Mouse (Mus musculus) kidney, postnatal 0 days (tissue): ENCODE data around the gene Pdss2. TPM values are rescaled to one million over a fixed set of nuclear protein-coding genes. Genes with fewer than 3 reads are reported as not detected.

Experiments
- ATAC-seq: fragments of 200-750 bp; cut with Nextera tagmentation; replicated peaks from 2 replicates; pipeline ENCODE4 v1.8.0; 2017; ENCODE audit warnings: low read depth, moderate number of reproducible peaks, moderate TSS enrichment, moderate library complexity; ENCODE audit not compliant: low FRiP score
- DNase-seq: peaks from one replicate; pipeline ENCODE4 v3.0.0-alpha.2; 2016; ENCODE audit warnings: low spot score
- H3K27ac ChIP-seq: fragments of 300-500 bp; sonication (generic); 2 replicates; pipeline ENCODE4 v1.5.1; 2014; ENCODE audit warnings: mild to moderate bottlenecking
- H3K27me3 ChIP-seq: fragments of 300-500 bp; sonication (generic); 2 replicates; pipeline ENCODE4 v1.6.1; 2014; ENCODE audit warnings: low read length, mixed read lengths; ENCODE audit not compliant: insufficient read depth
- H3K36me3 ChIP-seq: fragments of 300-500 bp; sonication (generic); 2 replicates; pipeline ENCODE4 v1.6.1; 2014; ENCODE audit warnings: low read length, mixed read lengths; ENCODE audit not compliant: insufficient read depth
- H3K4me1 ChIP-seq: fragments of 300-500 bp; sonication (generic); replicated peaks from 2 replicates; pipeline ENCODE4 v1.6.1; 2014; ENCODE audit warnings: antibody characterized with exemption, low read length, mixed read lengths; ENCODE audit not compliant: insufficient read depth
- H3K4me2 ChIP-seq: fragments of 300-500 bp; sonication (generic); 2 replicates; pipeline ENCODE4 v1.6.1; 2014; ENCODE audit warnings: mild to moderate bottlenecking, low read length, moderate library complexity, mixed read lengths
- H3K4me3 ChIP-seq: fragments of 300-500 bp; sonication (generic); replicated peaks from 2 replicates; pipeline ENCODE4 v1.5.1; 2014; ENCODE audit warnings: low read depth, low read length
- H3K9ac ChIP-seq: fragments of 300-500 bp; sonication (generic); 2 replicates; pipeline ENCODE4 v1.6.1; 2014; ENCODE audit warnings: low read depth, low read length
- H3K9me3 ChIP-seq: fragments of 300-500 bp; sonication (generic); replicated peaks from 2 replicates; pipeline ENCODE4 v1.6.1; 2016; ENCODE audit warnings: low read length, inconsistent platforms, mixed read lengths
- CTCF ChIP-seq: IDR thresholded peaks from 2 replicates; pipeline ENCODE4 v1.5.1; 2016; ENCODE audit warnings: antibody characterized with exemption, low read depth, mild to moderate bottlenecking, moderate library complexity
- WGBS: fragments of 180-500 bp; shearing (Covaris S2); extraction: QIAGEN DNeasy Blood & Tissue Kit; methylation state at CpG from one replicate; pipeline ENCODE4 v1.1.7; 2014; 5-methylcytosine and 5-hydroxymethylcytosine counted together
- polyA plus RNA-seq: library from polyadenylated mRNA; unstranded; fragments of >200 nt; fragmentation: Nextera tagmentation; extraction: Ambion mirVana; gene quantifications from 2 replicates; pipeline ENCODE4 v1.2.1, GENCODE M21; 2015

Pdss2 gene
- polyA plus RNA-seq, 1 experiment from 2014 or later, result 13.7 TPM

DNA sequence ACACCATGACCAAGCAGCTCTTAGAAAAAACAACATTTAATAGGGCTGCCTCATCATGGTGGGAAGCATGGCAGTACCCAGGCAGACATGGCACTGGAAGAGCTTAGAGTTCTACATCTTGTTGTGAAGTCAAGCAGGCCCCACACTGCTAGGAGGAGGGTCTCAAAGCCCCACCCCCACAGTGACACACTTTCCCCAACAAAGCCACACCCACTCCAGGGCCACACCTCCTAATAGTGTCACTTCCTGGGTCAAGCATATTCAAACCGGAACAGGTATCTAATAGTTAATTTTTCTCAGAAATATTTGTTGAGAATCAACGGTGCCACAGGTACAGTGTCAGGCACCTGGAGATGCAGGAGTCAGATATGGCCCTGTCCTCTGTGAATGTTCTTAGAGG lies 244.9 kb downstream of the Pdss2 start:
- H3K4me3 ChIP-seq, result no peak overlapping the region
- ATAC-seq, result no peak

GRCm38 (mm10) chr10:43467659-43468058 lies 246.4 kb downstream of the Pdss2 start:
- WGBS, result 29% methylated on average over 13 of the region's 13 CpGs
- peak; percentile 38 for DNase-seq
- TF ChIP-seq CTCF, result no peak

More for the DNA sequence above, 244.9 kb downstream of the Pdss2 start:
- no peak overlapping the region for H3K9ac ChIP-seq
- no peak overlapping the region for H3K27ac ChIP-seq
- no peak overlapping the region for H3K4me2 ChIP-seq
- no peaks in the 10 kb centered on the region for H3K9me3 ChIP-seq
- H3K4me1 ChIP-seq, result no peaks in the 10 kb centered on the region
- WGBS, result 83% methylated on average over 2 of the region's 2 CpGs
- H3K27me3 ChIP-seq, result no peaks in the 10 kb centered on the region
- H3K36me3 ChIP-seq, result no peaks in the 10 kb centered on the region
- no peak for TF ChIP-seq CTCF
- no peak for DNase-seq

GRCm38 (mm10) chr10:43468293-43468692 lies 247.0 kb downstream of the Pdss2 start:
- H3K36me3 ChIP-seq, result no peaks in the 10 kb centered on the region
- no peaks in the 10 kb centered on the region for H3K4me1 ChIP-seq
- no peak overlapping the region for H3K9ac ChIP-seq
- TF ChIP-seq CTCF, result no peak
- 93% methylated on average over 6 of the region's 6 CpGs for WGBS
- H3K27ac ChIP-seq, result no peak overlapping the region
- ATAC-seq, result no peak
- DNase-seq, result no peak
- no peaks in the 10 kb centered on the region for H3K27me3 ChIP-seq
- H3K4me3 ChIP-seq, result no peak overlapping the region
- H3K9me3 ChIP-seq, result no peaks in the 10 kb centered on the region
- H3K4me2 ChIP-seq, result no peak overlapping the region

More at GRCm38 (mm10) chr10:43467659-43468058, 246.4 kb downstream of the Pdss2 start:
- Histone ChIP-seq H3K9me3 (no peaks in the 10 kb centered on the region), H3K27ac (no peak overlapping the region), H3K36me3 (no peaks in the 10 kb centered on the region), H3K9ac (no peak overlapping the region), H3K4me1 (no peaks in the 10 kb centered on the region), H3K4me2 (peak overlapping the region; percentile 39), H3K4me3 (no peak overlapping the region), H3K27me3 (no peaks in the 10 kb centered on the region)
- 0 out of 2 replicates have a peak, but pooled peaks have one; percentile 29 for ATAC-seq

DNA sequence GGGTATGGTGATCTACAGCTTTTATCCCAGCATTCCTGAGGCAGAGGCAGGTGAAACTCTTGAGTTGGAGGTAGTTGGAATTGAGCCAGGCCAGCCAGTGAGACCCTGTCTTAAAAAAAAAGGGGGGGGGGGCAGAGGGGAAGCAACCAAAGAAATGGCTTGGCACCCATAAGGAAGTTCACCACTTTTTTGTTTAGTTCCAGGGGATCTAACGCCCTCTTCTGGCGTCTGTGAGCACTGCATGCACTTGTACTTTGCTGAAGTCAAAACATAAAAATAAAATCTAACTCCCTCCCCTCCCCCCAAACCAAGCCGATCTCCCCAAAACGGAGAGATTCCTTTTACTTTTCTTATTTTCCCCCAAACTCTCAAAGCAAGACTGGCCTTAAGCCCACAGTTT lies 254.1 kb downstream of the Pdss2 start:
- no peak for DNase-seq
- H3K36me3 ChIP-seq, result no peaks in the 10 kb centered on the region

DNA sequence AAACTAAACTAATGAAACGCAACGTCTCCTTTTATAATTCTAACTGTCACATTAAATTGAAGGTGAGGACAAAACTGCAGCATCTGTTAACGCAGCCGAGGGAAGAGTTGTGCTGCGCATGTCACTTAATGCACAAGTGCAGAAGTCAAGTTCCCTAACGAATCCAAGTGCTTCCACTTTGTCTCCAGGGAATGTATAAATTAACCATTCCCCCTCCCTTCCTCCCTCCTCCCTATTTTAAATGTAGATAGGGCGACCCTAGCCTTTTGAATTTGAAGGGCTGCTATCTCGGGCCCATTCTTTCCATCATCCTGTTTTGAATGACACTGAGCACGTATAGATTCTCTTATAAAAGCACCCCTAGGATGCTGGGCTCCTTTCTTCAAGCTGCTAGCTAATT lies 256.2 kb downstream of the Pdss2 start:
- H3K27ac ChIP-seq, result peak overlapping the region; percentile 98
- peak overlapping the region; percentile 100 for H3K4me2 ChIP-seq
- 0 out of 2 replicates have a peak overlapping the region, but pooled peaks have one; percentile 97 for H3K9ac ChIP-seq
- WGBS, result 19% methylated on average over 9 of the region's 9 CpGs
- DNase-seq (no peak), ATAC-seq (no peak)
- no peaks in the 10 kb centered on the region for H3K36me3 ChIP-seq
- H3K9me3 ChIP-seq, result no peaks in the 10 kb centered on the region
- H3K27me3 ChIP-seq, result no peaks in the 10 kb centered on the region
- H3K4me3 ChIP-seq, result peak overlapping the region; percentile 92
- peaks cover 16% of the 10 kb centered on the region; the same call in 1 of the 2 replicates for H3K4me1 ChIP-seq
- no peak for TF ChIP-seq CTCF

More for the DNA sequence above, 254.1 kb downstream of the Pdss2 start:
- TF ChIP-seq CTCF, result peak; percentile 67
- no peak overlapping the region for H3K9ac ChIP-seq
- peaks cover 6% of the 10 kb centered on the region; the same call in 1 of the 2 replicates for H3K4me1 ChIP-seq
- H3K9me3 ChIP-seq, result no peaks in the 10 kb centered on the region
- H3K4me2 ChIP-seq, result no peak overlapping the region
- H3K27me3 ChIP-seq, result no peaks in the 10 kb centered on the region
- H3K27ac ChIP-seq, result no peak overlapping the region
- H3K4me3 ChIP-seq, result no peak overlapping the region
- WGBS, result 54% methylated on average over 4 of the region's 4 CpGs
- ATAC-seq, result no peak

DNA sequence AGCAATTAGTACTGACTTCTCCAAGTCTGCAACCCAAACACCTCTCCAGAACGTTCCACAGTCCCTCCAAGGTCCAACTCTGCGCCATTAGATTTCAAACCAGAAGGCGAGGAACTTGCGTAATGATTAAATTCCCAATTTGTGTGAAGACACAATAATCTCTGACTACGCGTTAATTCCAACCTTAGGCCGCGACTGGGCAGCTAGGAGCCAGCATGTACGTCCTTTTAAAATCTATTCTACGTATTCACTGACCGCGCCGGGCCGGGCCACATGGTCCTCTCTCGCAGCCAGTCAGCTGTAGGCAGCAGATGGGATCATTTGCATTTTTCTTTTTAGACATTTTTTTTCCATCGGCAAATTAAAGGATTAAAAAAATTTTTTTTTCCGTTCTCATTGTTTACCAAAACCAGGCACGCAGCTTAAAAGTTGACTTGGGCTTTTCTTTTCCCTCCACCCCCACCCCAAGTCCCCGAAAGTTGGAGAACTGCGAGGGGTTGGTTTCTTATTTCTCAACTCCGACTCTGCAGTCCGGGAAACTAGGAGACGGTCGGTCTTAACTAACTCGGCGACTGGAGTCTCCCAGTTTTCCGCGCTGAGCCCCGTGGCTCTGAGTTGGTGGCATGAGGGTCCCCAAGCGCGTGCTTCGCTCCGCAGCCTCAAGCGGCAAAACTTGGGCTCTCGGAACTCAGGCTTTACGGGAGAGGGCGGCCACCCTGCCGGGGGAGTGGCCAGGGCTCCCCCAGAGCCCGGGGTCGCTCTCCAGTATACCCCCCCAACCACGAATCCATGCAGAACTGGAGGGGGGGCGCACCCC lies 256.8 kb downstream of the Pdss2 start:
- H3K27ac ChIP-seq, result peak overlapping the region; percentile 98
- peak overlapping the region; percentile 92 for H3K4me3 ChIP-seq
- peak; percentile 20 for ATAC-seq
- WGBS, result 2% methylated on average over 42 of the region's 42 CpGs
- H3K36me3 ChIP-seq, result no peaks in the 10 kb centered on the region
- no peaks in the 10 kb centered on the region for H3K27me3 ChIP-seq
- H3K4me1 ChIP-seq, result peaks cover 16% of the 10 kb centered on the region; the same call in 1 of the 2 replicates
- H3K9me3 ChIP-seq, result no peaks in the 10 kb centered on the region
- DNase-seq, result peak; percentile 87
- TF ChIP-seq CTCF, result no peak
- peak overlapping the region; percentile 97 for H3K9ac ChIP-seq
- H3K4me2 ChIP-seq, result peak overlapping the region; percentile 100
